Mouse (Mus musculus) cerebellum, adult 2 months (tissue): ENCODE measurements at regions not wholly inside any gene's neighbourhood (a gene's known extent, or its start where the extent isn't known, plus 50 kb on each side); places are given as distances from the start of the nearest gene placed in this dataset.

Source experiments
- CTCF ChIP-seq: fragments of 200-500 bp; IDR thresholded peaks from 2 replicates; pipeline ENCODE4 v1.5.1; 2011; ENCODE audit warnings: low read depth, mild to moderate bottlenecking, control low read depth, low read length, moderate library complexity, borderline replicate concordance; ENCODE audit not compliant: insufficient read depth
- POLR2A ChIP-seq: fragments of 200-500 bp; IDR thresholded peaks from 2 replicates; pipeline ENCODE4 v1.6.1; 2011; ENCODE audit warnings: low read length, control low read depth, borderline replicate concordance; ENCODE audit not compliant: insufficient read depth

- TF ChIP-seq CTCF (no peak), POLR2A (no peak)
These were observed 62.3 kb upstream of the Nphp3 start for GRCm38 (mm10) chr9:103940010-103940409.
